Mouse (Mus musculus): Measurements from ENCODE around the gene Nup62cl. TPM values are rescaled to one million over a fixed set of nuclear protein-coding genes. Genes with fewer than 3 reads are reported as not detected.

Nup62cl gene
- polyA plus RNA-seq, 1 experiment, result not detected

- H3K79me2 ChIP-seq (ENCODE audit: control insufficient read depth, insufficient read depth), result peaks cover 23% of the 10 kb centered on the region
- peak within 1 kb of the TSS; percentile 49 for H3K4me3 ChIP-seq (ENCODE audit: insufficient read depth, poor library complexity, severe bottlenecking)
- H3K36me3 ChIP-seq (ENCODE audit: control insufficient read depth, insufficient read depth), result no peaks in the 10 kb centered on the region
- H3ac ChIP-seq (ENCODE audit: control insufficient read depth, insufficient read length, low read depth), result peak within 1 kb of the TSS; percentile 34
- H3K79me3 ChIP-seq (ENCODE audit: low read depth), result peaks cover 16% of the 10 kb centered on the region
- no peak for TF ChIP-seq MYOG (IDR thresholded peaks at IDR 0.05; ENCODE audit: control insufficient read depth, extremely low read depth, insufficient read length)
- H3K27me3 ChIP-seq (ENCODE audit: control insufficient read depth, insufficient read depth, insufficient read length), result no peaks in the 10 kb centered on the region
Measured at GRCm38 (mm10) chrX:139997740-139998690, 64.5 kb downstream of the Nup62cl start, which contains the start of gene Rbm41. TSS of gene Rbm41 (minus strand) at chrX:139998595.

- TF ChIP-seq FOSL1 (IDR thresholded peaks at IDR 0.05; ENCODE audit: insufficient read depth, low read length, poor library complexity, severe bottlenecking), result no peak
- no peak for TF ChIP-seq CEBPB (IDR thresholded peaks at IDR 0.05; ENCODE audit: low read depth)
- TF ChIP-seq MAX (IDR thresholded peaks at IDR 0.05), result no peak
- no peak for TF ChIP-seq USF1 (IDR thresholded peaks at IDR 0.05; ENCODE audit: low read depth)
- no peak for TF ChIP-seq MYOD1 (IDR thresholded peaks at IDR 0.05; ENCODE audit: control insufficient read depth, insufficient read length, low read depth)
- TF ChIP-seq CTCF (IDR thresholded peaks at IDR 0.05; ENCODE audit: control insufficient read depth, insufficient read depth, insufficient read length), result no peak
- no peak for TF ChIP-seq MYOG (IDR thresholded peaks at IDR 0.05; ENCODE audit: control insufficient read depth, extremely low read depth, insufficient read length)
Measured at GRCm38 (mm10) chrX:139982115-139982514, 80.4 kb downstream of the Nup62cl start.

More at GRCm38 (mm10) chrX:139982115-139982514, 80.4 kb downstream of the Nup62cl start:
- H3ac ChIP-seq (ENCODE audit: control insufficient read depth, insufficient read length, low read depth), result no peak overlapping the region
- H3K4me3 ChIP-seq (ENCODE audit: insufficient read depth, poor library complexity, severe bottlenecking), result no peak overlapping the region
- no peaks in the 10 kb centered on the region for H3K27me3 ChIP-seq (ENCODE audit: control insufficient read depth, insufficient read depth, insufficient read length)
- peaks cover 7% of the 10 kb centered on the region for H3K36me3 ChIP-seq (ENCODE audit: control insufficient read depth, insufficient read depth)
- H3K79me3 ChIP-seq (ENCODE audit: low read depth), result no peaks in the 10 kb centered on the region
- H3K79me2 ChIP-seq (ENCODE audit: control insufficient read depth, insufficient read depth), result no peaks in the 10 kb centered on the region

Other genes with a start within 250 kb of the Nup62cl start
- 3.2 TPM for gene Morc4, start 191.0 kb downstream of the Nup62cl start, polyA plus RNA-seq (2012; fragmentation: generic; extraction: Trizol)
- 1.2 TPM for gene Rbm41, start 64.1 kb downstream of the Nup62cl start, polyA plus RNA-seq (2012; fragmentation: generic; extraction: Trizol)
- not detected for gene Pih1h3b, start 167 bp upstream of the Nup62cl start, polyA plus RNA-seq (2012; fragmentation: generic; extraction: Trizol)

Data from C2C12 (cell line).